Mouse (Mus musculus) spleen, postnatal 4 days (tissue): Measurements from ENCODE around the gene Mrpl14.

Source experiments
- DNase-seq, 2 experiments: peaks; one replicate each; pipeline ENCODE4 v3.0.0; 2022; ENCODE audit warnings: low spot score in 2 of 2

The Mrpl14 gene

GRCm38 (mm10) chr17:45686716-45687115, 594 bp downstream of the Mrpl14 start, which contains the start of gene Tmem63b:
TSS of gene Tmem63b (minus strand) at chr17:45686905.
- no peak for DNase-seq

- no peak for DNase-seq
These were observed 3.0 kb downstream of the Mrpl14 start for GRCm38 (mm10) chr17:45689120-45689519.

- DNase-seq = no peak
These were observed 3.9 kb downstream of the Mrpl14 start for GRCm38 (mm10) chr17:45690044-45690443.

GRCm38 (mm10) chr17:45692159-45692558, 6.0 kb downstream of the Mrpl14 start:
- DNase-seq = no peak

- no peak for DNase-seq
These were observed 7.9 kb downstream of the Mrpl14 start for GRCm38 (mm10) chr17:45693812-45694565.

GRCm38 (mm10) chr17:45695227-45696120, 9.4 kb downstream of the Mrpl14 start:
- DNase-seq = no peak

- no peak for DNase-seq
These were observed 10.9 kb downstream of the Mrpl14 start for GRCm38 (mm10) chr17:45696981-45697380.

- no peak for DNase-seq
These were observed 12.2 kb downstream of the Mrpl14 start for GRCm38 (mm10) chr17:45698368-45698767.

- DNase-seq = no peak
These were observed 13.1 kb downstream of the Mrpl14 start for GRCm38 (mm10) chr17:45699039-45699740.

GRCm38 (mm10) chr17:45700496-45701235, 14.5 kb downstream of the Mrpl14 start:
- no peak for DNase-seq

- no peak for DNase-seq
These were observed 15.1 kb downstream of the Mrpl14 start for GRCm38 (mm10) chr17:45701236-45701591.

GRCm38 (mm10) chr17:45702254-45702653, 16.1 kb downstream of the Mrpl14 start:
- DNase-seq = no peak

- DNase-seq = no peak
These were observed 17.1 kb downstream of the Mrpl14 start for GRCm38 (mm10) chr17:45703187-45703586.

GRCm38 (mm10) chr17:45706796-45707195, 20.7 kb downstream of the Mrpl14 start:
- DNase-seq = no peak

- DNase-seq = no peak
These were observed 21.3 kb downstream of the Mrpl14 start for GRCm38 (mm10) chr17:45707376-45707775.

GRCm38 (mm10) chr17:45708179-45708578, 22.1 kb downstream of the Mrpl14 start:
- no peak for DNase-seq

- DNase-seq = no peak
These were observed 23.7 kb downstream of the Mrpl14 start for GRCm38 (mm10) chr17:45709829-45710228.

- DNase-seq = no peak
These were observed 24.3 kb downstream of the Mrpl14 start for GRCm38 (mm10) chr17:45710407-45710806.

GRCm38 (mm10) chr17:45711525-45711924, 25.4 kb downstream of the Mrpl14 start:
- DNase-seq = no peak

GRCm38 (mm10) chr17:45718323-45718722, 32.2 kb downstream of the Mrpl14 start:
- DNase-seq = peak; percentile 61 to 82
